Mouse (Mus musculus): Measurements from ENCODE around the gene Sept9.

DNA sequence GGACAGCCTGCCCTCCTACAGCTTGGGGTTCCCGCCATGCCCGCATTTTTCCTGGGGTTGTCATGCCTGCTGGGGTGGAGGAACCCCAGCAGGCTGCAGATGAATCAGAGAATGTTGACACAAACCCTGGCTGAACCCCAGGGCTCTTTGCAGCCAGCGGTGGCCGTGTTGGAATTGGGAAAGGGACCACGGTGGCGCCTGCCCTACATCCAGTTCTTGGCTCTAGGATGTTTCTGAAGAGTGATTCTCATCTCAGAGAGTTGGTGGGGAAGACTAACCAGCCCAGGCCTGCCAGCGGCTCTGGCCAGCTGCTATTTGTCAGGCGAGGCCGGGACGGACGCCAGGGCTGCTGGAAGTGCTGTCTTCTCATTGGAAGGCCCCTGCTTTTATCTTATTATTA lies 115.8 kb downstream of the Sept9 start:
- TF ChIP-seq POLR2A (IDR thresholded peaks at IDR 0.05; ENCODE audit: low read depth, low read length): no peak
- no peak for TF ChIP-seq CTCF (IDR thresholded peaks at IDR 0.05; ENCODE audit: extremely low read depth, insufficient read depth, insufficient read length, insufficient replicate concordance)
